In the genomic region with DNA sequence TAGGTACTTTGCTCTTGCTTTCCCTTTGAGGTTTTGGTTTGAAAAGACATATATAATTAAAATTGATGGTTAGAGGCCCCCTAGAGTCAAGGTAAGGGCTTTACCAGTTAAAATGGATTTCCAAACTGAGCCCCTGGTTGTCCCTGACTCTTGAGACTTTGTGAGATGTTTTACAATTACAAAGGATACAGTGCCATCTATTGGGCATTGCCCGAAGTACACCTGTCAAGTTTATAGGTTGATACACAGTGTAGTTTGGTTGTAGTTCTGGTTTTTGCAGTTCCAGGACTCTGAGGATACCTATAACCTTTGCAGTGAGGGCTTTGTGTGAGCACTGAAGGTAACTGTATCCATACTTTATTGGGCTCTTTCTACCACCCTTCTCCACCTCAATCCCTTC, we compare ENCODE assay signal across 8 mouse cellular contexts. TPM values are rescaled to one million over a fixed set of nuclear protein-coding genes. Genes with fewer than 3 reads are reported as not detected.
DNase-seq lines count a peak whose midpoint lies in the region; ATAC-seq and TF ChIP-seq lines count a peak whose summit lies in the region.

No protein-coding gene starts in this region.

- no peak overlapping the region for H3K9ac ChIP-seq in forebrain, postnatal 0 days
- H3K9ac ChIP-seq in liver, embryonic 13.5 days: no peak overlapping the region

- no peak overlapping the region for H3K27ac ChIP-seq in forebrain, postnatal 0 days (ENCODE audit: low read depth, low read length)
- H3K27ac ChIP-seq in liver, embryonic 13.5 days: no peak overlapping the region

- H3K4me1 ChIP-seq in forebrain, postnatal 0 days (ENCODE audit: insufficient read depth): no peaks in the 10 kb centered on the region
- H3K4me1 ChIP-seq in liver, embryonic 13.5 days (replicated peaks): peaks cover 29% of the 10 kb centered on the region

- H3K36me3 ChIP-seq in forebrain, postnatal 0 days (ENCODE audit: insufficient read depth): no peaks in the 10 kb centered on the region; the same call in 1 of the 2 replicates
- H3K36me3 ChIP-seq in liver, embryonic 13.5 days: peaks cover 4% of the 10 kb centered on the region

- H3K9me3 ChIP-seq in forebrain, postnatal 0 days (ENCODE audit: low read length): no peaks in the 10 kb centered on the region
- no peaks in the 10 kb centered on the region for H3K9me3 ChIP-seq in liver, embryonic 13.5 days (replicated peaks)

- ATAC-seq in forebrain, postnatal 0 days: peak; percentile 72
- ATAC-seq in liver, embryonic 13.5 days (ENCODE audit: low read depth): peak; percentile 18; the same call in 1 of the 2 replicates

- no peak overlapping the region for H3K4me2 ChIP-seq in forebrain, postnatal 0 days (ENCODE audit: low read depth)
- H3K4me2 ChIP-seq in liver, embryonic 13.5 days: no peak overlapping the region

- no peaks in the 10 kb centered on the region for H3K27me3 ChIP-seq in forebrain, postnatal 0 days (ENCODE audit: insufficient read depth, low read length)
- H3K27me3 ChIP-seq in liver, embryonic 13.5 days: no peaks in the 10 kb centered on the region

- WGBS in forebrain, postnatal 0 days: 9% methylated on average over 1 of the region's 1 CpGs
- WGBS in liver, embryonic 13.5 days (ENCODE audit: insufficient replicate concordance): 2% methylated on average over 1 of the region's 1 CpGs

- no peak overlapping the region for H3K4me3 ChIP-seq in forebrain, postnatal 0 days (ENCODE audit: low read depth, low read length)
- no peak overlapping the region for H3K4me3 ChIP-seq in liver, embryonic 13.5 days (replicated peaks)

- peak; percentile 67 for DNase-seq in 3T3-L1 (ENCODE audit: low read depth, low spot score)
- peak; percentile 86 for DNase-seq in CD4-positive, CD25-positive, alpha-beta regulatory T cell, adult 2 months (ENCODE audit: low read depth, low spot score)
- DNase-seq in c-Kit-positive CD71-positive TER-119-positive erythroid progenitor cells, embryonic 14.5 days (ENCODE audit: low spot score): peak; percentile 31
- peak; percentile 83 for DNase-seq in forebrain, postnatal 0 days
- DNase-seq in kidney, adult 9 months: peak; percentile 86
- DNase-seq in liver, embryonic 13.5 days: peak; percentile 27
- peak; percentile 67 to 77 for DNase-seq in right cerebral cortex, adult 2 months (ENCODE audit: low spot score in 2 of 2)
- no peak for DNase-seq in yolk sac, embryonic 10.5 days (ENCODE audit: low spot score)

- TF ChIP-seq CTCF in forebrain, postnatal 0 days (IDR thresholded peaks at IDR 0.05; ENCODE audit: low read depth): peak; percentile 69

RNA-seq across cellular contexts. Expression of a gene that starts 12.0 kb away (rescaled TPM):
- total RNA-seq in forebrain, postnatal 0 days (2014; rRNA removed): 36.2 and 48.2 TPM in 2 replicates
- polyA plus RNA-seq in forebrain, postnatal 0 days (2015; fragmentation: Nextera tagmentation; extraction: Ambion mirVana): 11.2 and 14.0 TPM in 2 replicates
- 2.4 and 2.9 TPM in 2 replicates for polyA plus RNA-seq in liver, embryonic 13.5 days (2015; fragmentation: Nextera tagmentation; extraction: Ambion mirVana)

RNA-seq across cellular contexts. Expression of a gene that starts 37.4 kb away (rescaled TPM):
- total RNA-seq in forebrain, postnatal 0 days (2014; rRNA removed): 341 and 498 TPM in 2 replicates
- 367 and 417 TPM in 2 replicates for polyA plus RNA-seq in forebrain, postnatal 0 days (2015; fragmentation: Nextera tagmentation; extraction: Ambion mirVana)
- 201 and 214 TPM in 2 replicates for polyA plus RNA-seq in liver, embryonic 13.5 days (2015; fragmentation: Nextera tagmentation; extraction: Ambion mirVana)
